Mouse (Mus musculus): ENCODE data around the gene Slc12a3.

GRCm38 (mm10) chr8:94376580-94376979 is 47.6 kb downstream of the Slc12a3 start:
- no peak for TF ChIP-seq MEF2A (IDR thresholded peaks at IDR 0.05; ENCODE audit: borderline replicate concordance, low read depth, low read length)
- no peak for TF ChIP-seq POLR2A (IDR thresholded peaks at IDR 0.05; ENCODE audit: low read depth, low read length)
- no peak for TF ChIP-seq MYC (IDR thresholded peaks at IDR 0.05; ENCODE audit: low read depth, low read length)
- no peak for TF ChIP-seq ELF1 (IDR thresholded peaks at IDR 0.05; ENCODE audit: low read depth, low read length)
- no peak for TF ChIP-seq CHD2 (IDR thresholded peaks at IDR 0.05; ENCODE audit: low read length)
- no peak for TF ChIP-seq EP300 (IDR thresholded peaks at IDR 0.05; ENCODE audit: low read length)
- no peak for TF ChIP-seq E2F4 (IDR thresholded peaks at IDR 0.05; ENCODE audit: insufficient replicate concordance, low read depth, low read length)
- no peak for TF ChIP-seq CTCF (conservative IDR thresholded peaks at IDR 0.05 in 1 of 2, IDR thresholded peaks at IDR 0.05 in 1 of 2; ENCODE audit: low read depth in 2 of 2, low read length in 2 of 2)
- no peak for TF ChIP-seq RCOR1 (conservative IDR thresholded peaks at IDR 0.05; ENCODE audit: low read depth, low read length)
- TF ChIP-seq HCFC1 (IDR thresholded peaks at IDR 0.05; ENCODE audit: low read depth, low read length): no peak
- TF ChIP-seq IRF4 (IDR thresholded peaks at IDR 0.05; ENCODE audit: low read depth, low read length): no peak
- TF ChIP-seq USF2 (conservative IDR thresholded peaks at IDR 0.05; ENCODE audit: low read depth, low read length): no peak
- TF ChIP-seq TBP (conservative IDR thresholded peaks at IDR 0.05; ENCODE audit: low read depth, low read length): no peak

All from CH12.LX (cell line).